ENCODE assay signal across 22 mouse cellular contexts in the genomic region with DNA sequence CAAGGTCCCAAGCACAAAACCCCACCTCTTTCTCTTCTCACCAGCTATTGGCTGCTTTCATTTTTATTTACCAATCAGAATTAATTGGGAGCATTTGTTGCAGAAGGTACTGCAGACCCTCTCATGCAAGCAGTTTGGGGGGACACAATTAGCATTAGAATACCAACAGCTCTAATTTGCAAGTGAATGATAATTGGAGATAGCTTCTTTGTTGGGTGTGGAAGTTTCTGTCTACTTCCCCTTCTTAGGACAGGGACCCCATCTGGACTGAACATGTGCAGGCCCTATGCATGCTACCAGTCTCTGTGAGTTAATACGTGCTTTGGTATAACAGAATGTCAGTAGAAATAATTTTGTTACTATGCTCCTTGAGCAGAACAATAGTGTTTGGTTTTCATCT. TPM values are rescaled to one million over a fixed set of nuclear protein-coding genes. Genes with fewer than 3 reads are reported as not detected.
DNase-seq lines count a peak whose midpoint lies in the region; ATAC-seq and TF ChIP-seq lines count a peak whose summit lies in the region.
"Had no signal": no experiment of that assay in that cellular context is flagged by ENCODE, and none has a peak within 500 bp of the region (broad histone marks: within the 10 kb centered on the region; RNA-seq: fewer than 3 reads in every experiment).

No protein-coding gene starts in this region.

- no peak for TF ChIP-seq CTCF in forebrain, postnatal 0 days (IDR thresholded peaks at IDR 0.05; ENCODE audit: low read depth)
- no peak for TF ChIP-seq CTCF in brain, embryonic 14.5 days (IDR thresholded peaks at IDR 0.05; ENCODE audit: borderline replicate concordance, extremely low read depth, insufficient read depth, insufficient read length)

- no peak overlapping the region for H3K9ac ChIP-seq in forebrain, embryonic 11.5 days (ENCODE audit: low read length)
- H3K9ac ChIP-seq in forebrain, postnatal 0 days, result no peak overlapping the region
- H3K9ac ChIP-seq in midbrain, embryonic 11.5 days (ENCODE audit: low read length), result no peak overlapping the region
- no peak overlapping the region for H3K9ac ChIP-seq in forebrain, embryonic 16.5 days (replicated peaks; ENCODE audit: low read depth, low read length)
- H3K9ac ChIP-seq: heart, embryonic 15.5 days; hindbrain, embryonic 15.5 days had no signal

- no peaks in the 10 kb centered on the region for H3K9me3 ChIP-seq in forebrain, embryonic 11.5 days (ENCODE audit: control insufficient read depth, low read length)
- H3K9me3 ChIP-seq in forebrain, postnatal 0 days (ENCODE audit: low read length), result no peaks in the 10 kb centered on the region
- no peaks in the 10 kb centered on the region for H3K9me3 ChIP-seq in midbrain, embryonic 11.5 days (ENCODE audit: control insufficient read depth, low read length)
- H3K9me3 ChIP-seq in midbrain, embryonic 10.5 days (replicated peaks), result no peaks in the 10 kb centered on the region
- no peaks in the 10 kb centered on the region for H3K9me3 ChIP-seq in forebrain, embryonic 16.5 days (ENCODE audit: control insufficient read depth, low read length)
- H3K9me3 ChIP-seq: embryonic facial prominence, embryonic 10.5 days; heart, embryonic 15.5 days; hindbrain, embryonic 15.5 days had no signal

- H3K4me2 ChIP-seq in forebrain, embryonic 11.5 days (ENCODE audit: low read depth, low read length, severe bottlenecking), result no peak overlapping the region
- no peak overlapping the region for H3K4me2 ChIP-seq in forebrain, postnatal 0 days (ENCODE audit: low read depth)
- no peak overlapping the region for H3K4me2 ChIP-seq in midbrain, embryonic 11.5 days
- H3K4me2 ChIP-seq in forebrain, embryonic 16.5 days (ENCODE audit: low read length), result no peak overlapping the region
- H3K4me2 ChIP-seq: heart, embryonic 11.5 days; heart, embryonic 15.5 days; hindbrain, embryonic 15.5 days had no signal

- H3K4me1 ChIP-seq in forebrain, embryonic 11.5 days (replicated peaks; ENCODE audit: control insufficient read depth, insufficient read depth, low read length), result peaks cover 10% of the 10 kb centered on the region
- H3K4me1 ChIP-seq in forebrain, postnatal 0 days (ENCODE audit: insufficient read depth), result peaks cover 6% of the 10 kb centered on the region; the same call in 1 of the 2 replicates
- peaks cover 8% of the 10 kb centered on the region for H3K4me1 ChIP-seq in midbrain, embryonic 11.5 days (ENCODE audit: control insufficient read depth, insufficient read depth, low read length)
- peaks cover 43% of the 10 kb centered on the region for H3K4me1 ChIP-seq in midbrain, embryonic 10.5 days
- peaks cover 29% of the 10 kb centered on the region for H3K4me1 ChIP-seq in forebrain, embryonic 16.5 days (replicated peaks; ENCODE audit: control insufficient read depth, insufficient read depth, low read length)

- H3K27ac ChIP-seq in forebrain, embryonic 11.5 days (ENCODE audit: low read depth, low read length), result no peak overlapping the region; the same call in 1 of the 2 replicates
- H3K27ac ChIP-seq in forebrain, postnatal 0 days (ENCODE audit: low read depth, low read length), result no peak overlapping the region
- H3K27ac ChIP-seq in midbrain, embryonic 11.5 days (ENCODE audit: low read depth, low read length), result no peak overlapping the region
- no peak overlapping the region for H3K27ac ChIP-seq in midbrain, embryonic 10.5 days (replicated peaks)
- H3K27ac ChIP-seq in forebrain, embryonic 16.5 days (ENCODE audit: low read length), result peak overlapping the region; percentile 52
- H3K27ac ChIP-seq: embryonic facial prominence, embryonic 10.5 days; heart, adult 2 months; heart, embryonic 15.5 days; hindbrain, embryonic 15.5 days had no signal

- H3K4me3 ChIP-seq in forebrain, embryonic 11.5 days (ENCODE audit: low read depth, low read length), result no peak overlapping the region
- no peak overlapping the region for H3K4me3 ChIP-seq in forebrain, postnatal 0 days (ENCODE audit: low read depth, low read length)
- no peak overlapping the region for H3K4me3 ChIP-seq in midbrain, embryonic 11.5 days (ENCODE audit: low read depth, low read length)
- no peak overlapping the region for H3K4me3 ChIP-seq in midbrain, embryonic 10.5 days
- no peak overlapping the region for H3K4me3 ChIP-seq in forebrain, embryonic 16.5 days (replicated peaks; ENCODE audit: low read length)
- H3K4me3 ChIP-seq: embryonic facial prominence, embryonic 10.5 days; heart, adult 2 months; heart, embryonic 15.5 days; hindbrain, embryonic 15.5 days had no signal

- DNase-seq in forebrain, embryonic 11.5 days (ENCODE audit: low spot score), result no peak
- no peak for DNase-seq in forebrain, postnatal 0 days
- DNase-seq in midbrain, embryonic 11.5 days (ENCODE audit: low spot score, missing footprints), result peak; percentile 76
- DNase-seq in midbrain, embryonic 10.5 days (ENCODE audit: low spot score), result no peak
- peak; percentile 92 for DNase-seq in brain, embryonic 14.5 days (ENCODE audit: low read depth)
- no peak for DNase-seq in layer of hippocampus, adult 18-20 months (ENCODE audit: low spot score in 2 of 2)
- DNase-seq in cerebellum, postnatal 4 days (ENCODE audit: low spot score in 2 of 2), result no peak
- DNase-seq: adrenal gland, postnatal 14 days; B cell, adult 2 months; cerebellum, adult 18-20 months; cerebellum, adult 9-11 months; cerebellum, postnatal 36 days; gastrocnemius, postnatal 14 days; heart, adult 2 months; heart, postnatal 14 days; kidney, adult 11 months had no signal

- no peak for TF ChIP-seq POLR2A in brain, embryonic 14.5 days (IDR thresholded peaks at IDR 0.05; ENCODE audit: borderline replicate concordance, extremely low read depth, insufficient read depth, insufficient read length, poor library complexity, severe bottlenecking)

- H3K36me3 ChIP-seq in forebrain, embryonic 11.5 days (ENCODE audit: control insufficient read depth, insufficient read depth, low read length), result no peaks in the 10 kb centered on the region
- no peaks in the 10 kb centered on the region for H3K36me3 ChIP-seq in forebrain, postnatal 0 days (ENCODE audit: insufficient read depth)
- no peaks in the 10 kb centered on the region for H3K36me3 ChIP-seq in midbrain, embryonic 11.5 days (ENCODE audit: control insufficient read depth, insufficient read depth, low read length)
- H3K36me3 ChIP-seq in midbrain, embryonic 10.5 days, result no peaks in the 10 kb centered on the region
- H3K36me3 ChIP-seq in forebrain, embryonic 16.5 days (ENCODE audit: control insufficient read depth, insufficient read depth), result no peaks in the 10 kb centered on the region
- H3K36me3 ChIP-seq: embryonic facial prominence, embryonic 10.5 days; heart, embryonic 15.5 days; hindbrain, embryonic 15.5 days had no signal

- ATAC-seq in forebrain, embryonic 11.5 days (replicated peaks; ENCODE audit: low FRiP score), result peak; percentile 28; the same call in 1 of the 2 replicates
- ATAC-seq in forebrain, postnatal 0 days, result no peak
- ATAC-seq in midbrain, embryonic 11.5 days (ENCODE audit: low FRiP score), result no peak
- no peak for ATAC-seq in forebrain, embryonic 16.5 days
- ATAC-seq: activated CD4-positive, CD25-positive, alpha-beta regulatory T cell, adult 4 months had no signal

- H3K27me3 ChIP-seq in forebrain, embryonic 11.5 days (ENCODE audit: control insufficient read depth, insufficient read depth, low read length), result no peaks in the 10 kb centered on the region
- H3K27me3 ChIP-seq in forebrain, postnatal 0 days (ENCODE audit: insufficient read depth, low read length), result no peaks in the 10 kb centered on the region
- no peaks in the 10 kb centered on the region; the same call in 1 of the 2 replicates for H3K27me3 ChIP-seq in midbrain, embryonic 11.5 days (ENCODE audit: control insufficient read depth, insufficient read depth, low read length)
- 0 out of 2 replicates have a peak, but pooled peaks cover 4% of the 10 kb centered on the region for H3K27me3 ChIP-seq in midbrain, embryonic 10.5 days (ENCODE audit: low read depth, poor library complexity, severe bottlenecking)
- H3K27me3 ChIP-seq in forebrain, embryonic 16.5 days (replicated peaks; ENCODE audit: control insufficient read depth, insufficient read depth, low read length), result no peaks in the 10 kb centered on the region
- H3K27me3 ChIP-seq: heart, embryonic 15.5 days; hindbrain, embryonic 15.5 days had no signal

- WGBS in forebrain, embryonic 11.5 days, result 53% methylated on average over 1 of the region's 1 CpGs
- 30% methylated on average over 1 of the region's 1 CpGs for WGBS in forebrain, postnatal 0 days
- 78% methylated on average over 1 of the region's 1 CpGs for WGBS in midbrain, embryonic 11.5 days
- 83% methylated on average over 1 of the region's 1 CpGs for WGBS in midbrain, embryonic 10.5 days
- WGBS in forebrain, embryonic 16.5 days, result 3% methylated on average over 1 of the region's 1 CpGs

RNA-seq across cellular contexts. Expression of gene Plxna2, which starts 1.9 kb away (rescaled TPM):
- polyA plus RNA-seq in forebrain, embryonic 11.5 days (2014; fragmentation: Nextera tagmentation; extraction: Ambion mirVana), result 19.0 and 22.5 TPM in 2 replicates
- total RNA-seq in forebrain, postnatal 0 days (2014; rRNA removed), result 69.3 and 83.6 TPM in 2 replicates
- 14.5 and 18.6 TPM in 2 replicates for polyA plus RNA-seq in forebrain, postnatal 0 days (2015; fragmentation: Nextera tagmentation; extraction: Ambion mirVana)
- polyA plus RNA-seq in midbrain, embryonic 11.5 days (2014; fragmentation: Nextera tagmentation; extraction: Ambion mirVana), result 10.6 and 10.7 TPM in 2 replicates
- polyA plus RNA-seq in midbrain, embryonic 10.5 days (2016; fragmentation: Nextera tagmentation; extraction: Ambion mirVana), result 9.2 and 11.2 TPM in 2 replicates
- polyA plus RNA-seq in brain, embryonic 14.5 days (2012; rRNA removed), result 60.3 and 66.5 TPM in 2 replicates
- 76.0 and 80.3 TPM in 2 replicates for polyA plus RNA-seq in forebrain, embryonic 16.5 days (2015; fragmentation: Nextera tagmentation; extraction: Ambion mirVana)
- total RNA-seq in layer of hippocampus, adult 18-20 months (2021), result 10 to 100 TPM; 62.3 to 66.4 TPM
- polyA plus RNA-seq: activated CD4-positive, CD25-positive, alpha-beta regulatory T cell, adult 4 months had no signal

Comparison
In these comparisons a context has a peak if more than half of its experiments do, and no peak if none do; other contexts are left out.
1. DNase-seq: peak in midbrain, embryonic 11.5 days (single experiment) and brain, embryonic 14.5 days (single experiment); none in forebrain, embryonic 11.5 days (single experiment), forebrain, postnatal 0 days (single experiment), midbrain, embryonic 10.5 days (single experiment), layer of hippocampus, adult 18-20 months (0 of 2) and cerebellum, postnatal 4 days (0 of 2).